Mouse (Mus musculus) CH12.LX (cell line): ENCODE results near the gene BC030867.

Source experiments
- CTCF ChIP-seq, 2 experiments: IDR thresholded peaks in 1 of 2; conservative IDR thresholded peaks in 1 of 2; 2 replicates each; pipeline ENCODE4 v1.5.1; 2011 to 2012; ENCODE audit warnings: low read depth in 2 of 2, low read length in 2 of 2, improper control_type of control experiment in 1 of 2, inconsistent platforms in 1 of 2, mild to moderate bottlenecking in 1 of 2, moderate library complexity in 1 of 2
- JUN ChIP-seq: IDR thresholded peaks from 2 replicates; pipeline ENCODE4 v1.6.1; 2011; ENCODE audit warnings: low read depth, mild to moderate bottlenecking, low read length, improper control_type of control experiment, moderate library complexity; ENCODE audit not compliant: insufficient read depth

DNA sequence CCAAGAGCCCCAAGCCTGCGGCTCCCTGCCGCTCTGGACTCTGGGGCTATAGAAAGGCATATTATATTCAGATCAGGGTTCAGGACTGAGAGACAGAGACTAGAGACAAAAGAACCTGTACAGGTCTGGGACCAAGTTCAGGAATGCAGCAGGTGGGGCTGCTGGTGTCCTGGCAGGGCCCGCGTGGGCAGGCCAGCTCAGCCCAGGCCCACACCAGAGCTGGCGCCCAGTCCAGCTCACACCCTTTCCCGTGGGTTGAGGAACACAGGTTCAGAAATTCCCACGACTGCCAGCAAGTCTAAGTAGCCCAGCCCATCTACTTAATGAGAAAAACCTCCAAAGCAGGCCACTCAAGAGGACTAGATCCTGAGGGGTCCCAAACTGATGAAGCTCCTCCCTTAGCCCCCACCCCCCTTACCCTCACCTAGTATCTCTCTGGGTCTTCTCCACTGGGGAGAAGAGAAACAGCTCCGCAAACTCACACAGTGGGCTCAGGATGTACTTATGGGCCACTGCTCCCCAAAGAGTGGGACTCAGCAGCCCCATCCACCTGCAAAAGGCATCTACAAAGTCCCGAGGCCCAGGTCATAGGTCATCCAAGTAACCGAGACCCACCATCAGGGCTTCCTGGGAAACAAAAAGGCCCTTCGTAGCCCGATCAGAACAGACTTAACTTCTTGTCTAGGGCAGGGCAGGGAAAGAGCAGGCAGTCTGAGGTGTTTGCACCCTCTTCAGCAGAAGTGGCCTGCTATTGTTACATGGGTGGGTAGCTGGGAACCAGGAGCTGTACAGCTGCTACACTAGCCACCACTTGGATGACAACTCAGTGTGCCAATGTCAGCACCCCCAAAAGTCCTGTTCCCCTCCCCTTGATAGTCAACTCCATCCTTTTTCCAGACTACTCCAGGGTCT lies 22.4 kb upstream of the BC030867 start:
- TF ChIP-seq CTCF (conservative IDR thresholded peaks at IDR 0.05 in 1 of 2, IDR thresholded peaks at IDR 0.05 in 1 of 2; ENCODE audit: low read depth in 2 of 2, low read length in 2 of 2), result no peak
- no peak for TF ChIP-seq JUN
